Mouse (Mus musculus) lung, postnatal 0 days (tissue): ENCODE data around the gene Ndufaf8.

ENCODE experiments used
- CTCF ChIP-seq: IDR thresholded peaks from 2 replicates; pipeline ENCODE4 v1.5.1; 2016; ENCODE audit warnings: antibody characterized with exemption, mild to moderate bottlenecking
- EP300 ChIP-seq: IDR thresholded peaks from 2 replicates; pipeline ENCODE4 v1.6.1; 2016; ENCODE audit warnings: antibody characterized with exemption, mild to moderate bottlenecking, control low read depth

GRCm38 (mm10) chr11:120120642-120121420 lies 22.1 kb downstream of the Ndufaf8 start:
- TF ChIP-seq CTCF (peak; percentile 83), EP300 (peak; percentile 43; the same call in 1 of the 2 replicates)
